Mouse (Mus musculus): ENCODE results near the gene Mmel1. TPM values are rescaled to one million over a fixed set of nuclear protein-coding genes. Genes with fewer than 3 reads are reported as not detected.
A peak's percentile ranks its signal among the peaks of the same experiment; 100 is the strongest.

Mmel1 gene
- total and polyA plus RNA-seq, 2 experiments from 2014 or later = 0.43 to 0.74 TPM

DNA sequence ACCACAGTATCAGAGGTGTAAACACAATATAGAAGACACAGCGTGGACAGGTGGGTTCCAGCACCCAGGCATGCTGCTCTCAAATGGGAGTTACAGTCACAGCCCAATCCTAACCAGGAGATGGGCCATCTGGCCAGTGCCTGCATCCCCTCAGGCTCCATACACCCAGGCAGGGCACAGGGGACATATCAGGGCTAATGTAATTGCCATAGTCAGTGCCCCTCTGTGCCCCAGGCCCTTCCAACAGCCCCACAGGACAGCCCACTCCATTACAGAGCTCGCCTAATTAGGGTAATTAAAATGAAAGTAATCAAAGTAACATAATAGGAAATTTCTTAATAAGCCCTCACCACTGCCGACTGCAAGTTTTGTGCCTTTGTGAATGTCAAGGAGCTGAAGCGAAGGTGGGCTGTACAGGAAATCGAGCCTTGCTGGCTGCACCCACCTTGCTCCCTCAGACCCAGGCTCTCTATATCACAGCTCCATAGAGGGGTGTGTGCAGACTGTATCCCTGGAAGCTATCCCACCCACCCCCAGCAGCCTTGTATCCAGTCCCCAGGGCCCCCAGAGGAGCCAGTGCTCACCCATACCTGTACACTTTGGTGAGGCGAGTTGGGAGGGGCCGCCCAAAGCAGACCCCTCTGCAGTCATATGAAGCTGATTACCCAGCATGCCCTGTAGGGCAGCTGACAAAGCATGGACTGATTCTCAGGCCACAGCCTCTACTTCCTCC, 33.0 kb upstream of the Mmel1 start:
- Histone ChIP-seq H3K4me2 (ENCODE audit: low read depth) (no peak overlapping the region), H3K4me1 (ENCODE audit: insufficient read depth) (no peaks in the 10 kb centered on the region), H3K9ac (no peak overlapping the region), H3K9me3 (ENCODE audit: low read length) (no peaks in the 10 kb centered on the region), H3K27me3 (ENCODE audit: insufficient read depth, low read length) (peaks cover 16% of the 10 kb centered on the region), H3K27ac (ENCODE audit: low read depth, low read length) (no peak overlapping the region), H3K36me3 (ENCODE audit: insufficient read depth) (no peaks in the 10 kb centered on the region), H3K4me3 (ENCODE audit: low read depth, low read length) (no peak overlapping the region)
- TF ChIP-seq CTCF (IDR thresholded peaks at IDR 0.05; ENCODE audit: low read depth) = no peak
- DNase-seq = no peak
- no peak for ATAC-seq
- 54% methylated on average over 7 of the region's 7 CpGs for WGBS

DNA sequence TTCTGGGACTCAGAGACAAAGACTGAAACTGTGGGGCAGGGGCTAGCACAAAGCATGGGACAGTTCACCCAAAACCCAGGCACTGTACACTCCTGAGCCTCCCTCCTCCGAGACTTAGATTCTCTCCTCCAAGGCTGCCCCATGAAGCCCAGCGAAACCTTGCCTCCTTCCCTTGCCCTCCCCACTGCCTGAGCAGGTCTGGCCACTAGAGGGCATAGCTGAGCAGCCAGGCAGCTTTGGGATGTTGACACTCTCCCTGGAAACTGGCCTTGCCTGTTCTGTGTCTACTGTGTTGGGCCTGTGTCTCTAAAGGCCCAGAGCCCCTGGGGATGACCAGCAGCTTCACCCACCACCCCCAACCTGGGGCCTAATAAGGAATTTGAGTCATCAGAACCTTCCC, 32.2 kb upstream of the Mmel1 start, which contains the start of gene Ttc34:
Ttc34 (plus strand) TSS at position 290 of the 400 bp plus-strand sequence.
- Histone ChIP-seq H3K4me2 (ENCODE audit: low read depth) (no peak within 1 kb of the TSS), H3K9me3 (ENCODE audit: low read length) (no peaks in the 10 kb centered on the region), H3K27ac (ENCODE audit: low read depth, low read length) (no peak within 1 kb of the TSS), H3K36me3 (ENCODE audit: insufficient read depth) (no peaks in the 10 kb centered on the region), H3K9ac (no peak within 1 kb of the TSS), H3K4me1 (ENCODE audit: insufficient read depth) (no peaks in the 10 kb centered on the region), H3K4me3 (ENCODE audit: low read depth, low read length) (no peak within 1 kb of the TSS), H3K27me3 (ENCODE audit: insufficient read depth, low read length) (peaks cover 13% of the 10 kb centered on the region; the same call in 1 of the 2 replicates)
- WGBS = 56% methylated on average over 2 of the region's 2 CpGs
- TF ChIP-seq CTCF (IDR thresholded peaks at IDR 0.05; ENCODE audit: low read depth) = peak; percentile 79
- ATAC-seq = no peak
- peak; percentile 12 for DNase-seq

DNA sequence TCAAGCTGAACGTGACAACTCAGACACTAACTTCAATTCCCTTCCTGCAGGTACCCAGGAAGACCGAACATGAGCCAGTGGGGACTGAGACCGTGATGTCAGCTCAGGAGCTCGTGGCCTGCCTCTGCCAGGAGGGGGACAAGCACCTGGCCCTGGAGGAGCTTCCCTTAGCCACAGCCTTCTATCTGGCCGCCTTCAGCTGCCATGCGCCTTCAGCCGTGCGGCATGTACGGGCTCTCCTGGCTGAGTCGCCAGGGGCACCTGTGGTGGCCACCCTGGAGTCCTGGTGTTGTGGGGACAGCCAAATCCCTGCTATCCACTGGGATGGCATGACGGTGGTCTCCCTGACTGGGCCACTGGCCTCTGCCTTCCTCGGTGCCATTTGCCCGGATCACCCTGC, 30.6 kb upstream of the Mmel1 start:
- H3K27me3 ChIP-seq (ENCODE audit: insufficient read depth, low read length) = peaks cover 13% of the 10 kb centered on the region; the same call in 1 of the 2 replicates
- H3K4me3 ChIP-seq (ENCODE audit: low read depth, low read length) = no peak overlapping the region
- DNase-seq (no peak), ATAC-seq (no peak)
- no peak for TF ChIP-seq CTCF (IDR thresholded peaks at IDR 0.05; ENCODE audit: low read depth)
- H3K4me1 ChIP-seq (ENCODE audit: insufficient read depth) = no peaks in the 10 kb centered on the region
- no peaks in the 10 kb centered on the region for H3K36me3 ChIP-seq (ENCODE audit: insufficient read depth)
- WGBS = 88% methylated on average over 13 of the region's 13 CpGs
- H3K9ac ChIP-seq = no peak overlapping the region
- no peak overlapping the region for H3K27ac ChIP-seq (ENCODE audit: low read depth, low read length)
- no peaks in the 10 kb centered on the region for H3K9me3 ChIP-seq (ENCODE audit: low read length)
- H3K4me2 ChIP-seq (ENCODE audit: low read depth) = no peak overlapping the region

DNA sequence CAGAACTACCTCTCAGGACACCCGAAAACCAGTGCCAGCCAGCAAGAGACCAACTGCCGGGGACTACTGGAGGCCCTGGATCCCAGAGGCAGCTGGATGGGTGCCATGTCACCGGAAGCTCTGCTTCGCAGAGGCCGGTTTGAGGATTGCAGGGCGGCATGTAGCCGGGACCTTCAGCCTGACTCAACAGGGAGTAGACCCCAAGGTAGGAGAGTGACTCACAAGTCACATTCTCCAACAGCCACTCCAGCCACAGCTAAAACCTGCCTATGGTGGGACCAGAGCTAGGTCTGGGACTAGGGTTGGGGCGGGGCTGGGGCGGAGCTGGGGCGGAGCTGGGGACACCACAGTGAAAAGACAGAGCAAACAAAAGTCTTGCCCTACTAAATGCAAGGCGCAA, 30.0 kb upstream of the Mmel1 start:
- Histone ChIP-seq H3K9me3 (ENCODE audit: low read length) (no peaks in the 10 kb centered on the region), H3K4me1 (ENCODE audit: insufficient read depth) (no peaks in the 10 kb centered on the region), H3K4me2 (ENCODE audit: low read depth) (no peak overlapping the region), H3K4me3 (ENCODE audit: low read depth, low read length) (no peak overlapping the region), H3K27me3 (ENCODE audit: insufficient read depth, low read length) (peaks cover 13% of the 10 kb centered on the region; the same call in 1 of the 2 replicates), H3K36me3 (ENCODE audit: insufficient read depth) (no peaks in the 10 kb centered on the region), H3K27ac (ENCODE audit: low read depth, low read length) (no peak overlapping the region), H3K9ac (no peak overlapping the region)
- 39% methylated on average over 11 of the region's 11 CpGs for WGBS
- DNase-seq = no peak
- TF ChIP-seq CTCF (IDR thresholded peaks at IDR 0.05; ENCODE audit: low read depth) = no peak
- ATAC-seq = no peak; the same call in 1 of the 2 replicates

DNA sequence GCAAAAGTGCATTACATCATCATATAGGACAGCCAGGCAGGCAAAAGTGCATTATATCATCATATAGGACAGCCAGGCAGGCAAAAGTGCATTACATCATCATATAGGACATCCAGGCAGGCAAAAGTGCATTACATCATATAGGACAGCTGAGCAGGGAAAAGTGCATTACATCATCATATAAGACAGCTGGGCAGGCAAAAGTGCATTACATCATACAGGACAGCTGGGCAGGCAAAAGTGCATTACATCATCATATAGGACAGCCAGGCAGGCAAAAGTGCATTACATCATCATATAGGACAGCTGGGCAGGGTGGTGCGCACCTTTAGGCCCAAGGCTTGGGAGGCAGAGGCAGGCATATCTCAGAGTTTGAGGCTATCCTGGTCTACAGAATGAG, 16.7 kb upstream of the Mmel1 start:
- TF ChIP-seq CTCF (IDR thresholded peaks at IDR 0.05; ENCODE audit: low read depth) = no peak
- Histone ChIP-seq H3K27me3 (ENCODE audit: insufficient read depth, low read length) (peaks cover 4% of the 10 kb centered on the region; the same call in 1 of the 2 replicates), H3K9me3 (ENCODE audit: low read length) (no peaks in the 10 kb centered on the region), H3K9ac (no peak overlapping the region), H3K4me1 (ENCODE audit: insufficient read depth) (no peaks in the 10 kb centered on the region), H3K4me2 (ENCODE audit: low read depth) (no peak overlapping the region), H3K4me3 (ENCODE audit: low read depth, low read length) (no peak overlapping the region), H3K27ac (ENCODE audit: low read depth, low read length) (no peak overlapping the region), H3K36me3 (ENCODE audit: insufficient read depth) (no peaks in the 10 kb centered on the region)
- WGBS = 92% methylated on average over 1 of the region's 1 CpGs
- no peak for DNase-seq
- no peak for ATAC-seq

DNA sequence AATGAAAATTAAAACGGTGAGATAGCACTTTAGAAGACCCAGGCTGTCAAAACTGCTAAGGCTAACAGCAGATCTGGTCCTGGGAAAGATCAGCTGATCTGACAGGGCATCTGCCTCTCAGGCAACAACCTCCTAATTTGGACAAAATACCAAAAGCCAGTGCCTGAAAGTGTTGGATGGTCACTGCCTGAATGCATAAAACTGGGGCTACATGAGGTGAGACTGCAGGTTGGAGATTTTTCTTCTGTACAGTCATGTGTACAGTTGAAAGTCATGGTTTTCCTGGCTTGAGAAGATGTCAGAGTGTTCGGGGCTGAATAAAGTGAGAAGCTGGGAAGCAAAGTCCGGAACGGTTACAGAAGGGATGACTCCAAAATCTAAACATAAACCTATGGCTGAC, 15.5 kb upstream of the Mmel1 start:
- DNase-seq (no peak), ATAC-seq (no peak)
- Histone ChIP-seq H3K9ac (no peak overlapping the region), H3K27me3 (ENCODE audit: insufficient read depth, low read length) (peaks cover 4% of the 10 kb centered on the region; the same call in 1 of the 2 replicates), H3K4me3 (ENCODE audit: low read depth, low read length) (no peak overlapping the region), H3K4me1 (ENCODE audit: insufficient read depth) (no peaks in the 10 kb centered on the region), H3K4me2 (ENCODE audit: low read depth) (no peak overlapping the region), H3K27ac (ENCODE audit: low read depth, low read length) (no peak overlapping the region), H3K36me3 (ENCODE audit: insufficient read depth) (no peaks in the 10 kb centered on the region), H3K9me3 (ENCODE audit: low read length) (no peaks in the 10 kb centered on the region)
- TF ChIP-seq CTCF (IDR thresholded peaks at IDR 0.05; ENCODE audit: low read depth) = no peak
- 75% methylated on average over 4 of the region's 4 CpGs for WGBS

DNA sequence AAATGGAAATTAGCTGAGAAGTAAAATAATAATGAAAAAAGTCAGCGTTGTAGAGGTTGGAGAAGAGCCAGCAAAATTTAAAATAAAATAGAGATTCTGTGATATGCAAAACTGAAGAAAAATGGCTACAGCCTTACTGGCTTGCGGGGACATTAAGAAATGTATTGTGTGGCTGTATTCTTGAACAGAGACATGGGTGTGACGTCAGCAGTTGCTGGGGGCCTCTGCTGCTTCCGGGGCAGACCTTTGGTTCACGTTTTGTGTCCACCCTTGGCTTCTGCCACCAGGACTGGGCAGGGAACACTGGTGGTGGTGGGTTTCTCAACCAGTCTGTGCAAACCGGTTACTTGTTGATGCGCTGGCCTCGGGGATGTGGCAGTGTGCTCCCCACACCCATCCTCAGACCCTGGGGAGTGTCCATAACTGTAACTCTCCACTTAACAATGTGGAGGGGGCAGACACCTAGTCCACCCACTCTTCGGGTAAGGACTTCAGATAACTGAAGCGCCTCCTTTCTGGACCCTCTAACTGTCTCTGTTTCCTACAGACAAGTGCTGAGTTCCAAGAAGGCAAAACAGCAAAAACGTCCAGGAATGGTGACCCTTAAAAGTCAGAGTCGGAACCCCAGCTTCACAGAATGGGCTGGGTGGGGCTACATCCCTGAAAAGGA, 14.6 kb upstream of the Mmel1 start:
- H3K36me3 ChIP-seq (ENCODE audit: insufficient read depth) = no peaks in the 10 kb centered on the region
- WGBS = 56% methylated on average over 12 of the region's 12 CpGs
- TF ChIP-seq CTCF (IDR thresholded peaks at IDR 0.05; ENCODE audit: low read depth) = no peak
- H3K9ac ChIP-seq = peak overlapping the region; percentile 84; the same call in 1 of the 2 replicates
- peaks cover 4% of the 10 kb centered on the region; the same call in 1 of the 2 replicates for H3K27me3 ChIP-seq (ENCODE audit: insufficient read depth, low read length)
- no peaks in the 10 kb centered on the region for H3K4me1 ChIP-seq (ENCODE audit: insufficient read depth)
- ATAC-seq (no peak), DNase-seq (no peak)
- no peaks in the 10 kb centered on the region for H3K9me3 ChIP-seq (ENCODE audit: low read length)
- peak overlapping the region; percentile 93; the same call in 1 of the 2 replicates for H3K27ac ChIP-seq (ENCODE audit: low read depth, low read length)
- peak overlapping the region; percentile 91 for H3K4me2 ChIP-seq (ENCODE audit: low read depth)
- H3K4me3 ChIP-seq (ENCODE audit: low read depth, low read length) = peak overlapping the region; percentile 57
